Mouse (Mus musculus) G1E (cell line): ENCODE measurements around the gene Mapt.

Source experiments
- CTCF ChIP-seq: IDR thresholded peaks from 2 replicates; pipeline ENCODE4 v1.5.1; 2012; ENCODE audit warnings: low read depth, low read length, inconsistent platforms, mixed read lengths
- GATA1 ChIP-seq: IDR thresholded peaks from 2 replicates; pipeline ENCODE4 v1.6.1; 2012; ENCODE audit warnings: borderline replicate concordance, low read length, inconsistent platforms, mixed read lengths

- TF ChIP-seq CTCF (no peak), GATA1 (no peak)
Observed at GRCm38 (mm10) chr11:104278222-104278621, 47.0 kb downstream of the Mapt start.
